In genomic region chr7:58661076-58661475, GRCm38 (mm10) we compare ENCODE assay signal across 16 mouse cellular contexts. TPM values are rescaled to one million over a fixed set of nuclear protein-coding genes. Genes with fewer than 3 reads are reported as not detected.
A peak's percentile ranks its signal among the peaks of the same experiment; 100 is the strongest.
DNase-seq lines count a peak whose midpoint lies in the region.
"Had no signal": no experiment of that assay in that cellular context is flagged by ENCODE, and none has a peak within 500 bp of the region (broad histone marks: within the 10 kb centered on the region; RNA-seq: fewer than 3 reads in every experiment).

No protein-coding gene starts in this region.

- DNase-seq in heart, adult 11 months: peak; percentile 92
- no peak for DNase-seq in heart, embryonic 10.5 days (ENCODE audit: low spot score)
- peak; percentile 42 for DNase-seq in urinary bladder, postnatal 14 days (ENCODE audit: low spot score)
- DNase-seq in urinary bladder, adult 2 months (ENCODE audit: low spot score): no peak
- DNase-seq in adrenal gland, postnatal 25 days: peak; percentile 20
- DNase-seq in yolk sac, embryonic 10.5 days (ENCODE audit: low spot score): no peak
- DNase-seq in left cerebral cortex, adult 8-10 months (ENCODE audit: low spot score in 2 of 2): no peak
- DNase-seq: cerebellum, postnatal 10 days; kidney, adult 2 months; kidney, postnatal 10 days; layer of hippocampus, postnatal 36 days had no signal

- H3K27me3 ChIP-seq in heart, embryonic 10.5 days (ENCODE audit: insufficient read depth, poor library complexity, severe bottlenecking): peaks cover 10% of the 10 kb centered on the region; the same call in 1 of the 2 replicates
- H3K27me3 ChIP-seq: embryonic facial prominence, embryonic 15.5 days; heart, embryonic 15.5 days; stomach, embryonic 15.5 days had no signal

- H3K9me3 ChIP-seq in heart, embryonic 10.5 days: no peaks in the 10 kb centered on the region
- H3K9me3 ChIP-seq: embryonic facial prominence, embryonic 15.5 days; heart, embryonic 15.5 days; hindbrain, embryonic 13.5 days; liver, embryonic 15.5 days; stomach, embryonic 15.5 days had no signal

- no peaks in the 10 kb centered on the region for H3K36me3 ChIP-seq in heart, embryonic 10.5 days
- H3K36me3 ChIP-seq: embryonic facial prominence, embryonic 15.5 days; heart, embryonic 15.5 days; hindbrain, embryonic 13.5 days; liver, embryonic 15.5 days; stomach, embryonic 15.5 days had no signal

- H3K4me1 ChIP-seq in heart, embryonic 10.5 days: peaks cover 5% of the 10 kb centered on the region; the same call in 1 of the 2 replicates

- H3K4me3 ChIP-seq in heart, embryonic 10.5 days: no peak overlapping the region
- H3K4me3 ChIP-seq: embryonic facial prominence, embryonic 15.5 days; heart, embryonic 15.5 days; hindbrain, embryonic 13.5 days; liver, embryonic 15.5 days; stomach, embryonic 15.5 days had no signal

- H3K27ac ChIP-seq in heart, embryonic 10.5 days: no peak overlapping the region
- H3K27ac ChIP-seq: embryonic facial prominence, embryonic 15.5 days; heart, embryonic 15.5 days; hindbrain, embryonic 13.5 days; liver, embryonic 15.5 days; stomach, embryonic 15.5 days had no signal

- WGBS in heart, embryonic 10.5 days: 88% methylated on average over 7 of the region's 7 CpGs

RNA-seq across cellular contexts. Expression of gene Atp10a, which starts 5.1 kb away (rescaled TPM):
- polyA plus RNA-seq in heart, embryonic 10.5 days (2016; fragmentation: Nextera tagmentation; extraction: Ambion mirVana): 1.7 and 3.5 TPM in 2 replicates
- polyA plus RNA-seq in urinary bladder, adult 2 months (2012; rRNA removed): 11.1 TPM in 2 replicates
- total RNA-seq in adrenal gland, postnatal 25 days (2021): 67.1 and 80.0 TPM in 2 replicates
- total RNA-seq in left cerebral cortex, adult 8-10 months (2022): 1 to 10 TPM; 8.0 to 8.6 (median 8.5) TPM

Comparison
In these comparisons a context has a peak if more than half of its experiments do, and no peak if none do; other contexts are left out.
1. DNase-seq: peak in heart, adult 11 months (single experiment), urinary bladder, postnatal 14 days (single experiment) and adrenal gland, postnatal 25 days (single experiment); none in heart, embryonic 10.5 days (single experiment), urinary bladder, adult 2 months (single experiment), yolk sac, embryonic 10.5 days (single experiment) and left cerebral cortex, adult 8-10 months (0 of 2).